Mouse (Mus musculus) limb, embryonic 11.5 days (tissue): ENCODE data around the gene Olfr613. TPM values are rescaled to one million over a fixed set of nuclear protein-coding genes. Genes with fewer than 3 reads are reported as not detected.
"Not testable (repeated sequence)": the region's sequence is repeated elsewhere in the genome, so short reads cannot be mapped to it uniquely, and the experiment has no call there.

Experiments
- ATAC-seq: fragments of 200-750 bp; cut with Nextera tagmentation; 2 replicates; pipeline ENCODE4 v1.8.0; 2017; ENCODE audit warnings: low read depth; ENCODE audit not compliant: insufficient number of reproducible peaks, low FRiP score, low TSS enrichment
- DNase-seq: peaks from one replicate; pipeline ENCODE4 v3.0.0-alpha.2; 2015; ENCODE audit warnings: low spot score
- H3K27ac ChIP-seq: fragments of 300-500 bp; sonication (generic); replicated peaks from 2 replicates; pipeline ENCODE4 v1.5.1; 2014; ENCODE audit warnings: low read depth, mild to moderate bottlenecking, low read length
- H3K27me3 ChIP-seq: fragments of 300-500 bp; sonication (generic); 2 replicates; pipeline ENCODE4 v1.6.1; 2014; ENCODE audit warnings: mild to moderate bottlenecking, low read length, mixed read lengths; ENCODE audit not compliant: control insufficient read depth, insufficient read depth
- H3K36me3 ChIP-seq: fragments of 300-500 bp; sonication (generic); 2 replicates; pipeline ENCODE4 v1.6.1; 2014; ENCODE audit warnings: mild to moderate bottlenecking, low read length, moderate library complexity, mixed read lengths; ENCODE audit not compliant: control insufficient read depth, insufficient read depth
- H3K4me1 ChIP-seq: fragments of 300-500 bp; sonication (generic); 2 replicates; pipeline ENCODE4 v1.6.1; 2014; ENCODE audit warnings: low read length, mixed read lengths; ENCODE audit not compliant: control insufficient read depth, insufficient read depth
- H3K4me2 ChIP-seq: fragments of 300-500 bp; sonication (generic); 2 replicates; pipeline ENCODE4 v1.6.1; 2014; ENCODE audit warnings: low read depth, mild to moderate bottlenecking, moderate library complexity; ENCODE audit not compliant: severe bottlenecking
- H3K4me3 ChIP-seq: fragments of 300-500 bp; sonication (generic); 2 replicates; pipeline ENCODE4 v1.5.1; 2014; ENCODE audit warnings: low read depth, low read length
- H3K9ac ChIP-seq: fragments of 300-500 bp; sonication (generic); 2 replicates; pipeline ENCODE4 v1.6.1; 2014; ENCODE audit warnings: mild to moderate bottlenecking, low read length
- H3K9me3 ChIP-seq: fragments of 300-500 bp; sonication (generic); 2 replicates; pipeline ENCODE4 v1.6.1; 2016; ENCODE audit warnings: low read length; ENCODE audit not compliant: control insufficient read depth
- WGBS: fragments of 180-500 bp; shearing (Covaris S2); extraction: QIAGEN DNeasy Blood & Tissue Kit; methylation state at CpG from one replicate; pipeline ENCODE4 v1.1.7; 2014; 5-methylcytosine and 5-hydroxymethylcytosine counted together
- polyA plus RNA-seq: library from polyadenylated mRNA; unstranded; fragments of >200 nt; fragmentation: Nextera tagmentation; extraction: Ambion mirVana; gene quantifications from 2 replicates; pipeline ENCODE4 v1.2.1, GENCODE M21; 2014

The Olfr613 gene
- not detected in 2 replicates for polyA plus RNA-seq

DNA sequence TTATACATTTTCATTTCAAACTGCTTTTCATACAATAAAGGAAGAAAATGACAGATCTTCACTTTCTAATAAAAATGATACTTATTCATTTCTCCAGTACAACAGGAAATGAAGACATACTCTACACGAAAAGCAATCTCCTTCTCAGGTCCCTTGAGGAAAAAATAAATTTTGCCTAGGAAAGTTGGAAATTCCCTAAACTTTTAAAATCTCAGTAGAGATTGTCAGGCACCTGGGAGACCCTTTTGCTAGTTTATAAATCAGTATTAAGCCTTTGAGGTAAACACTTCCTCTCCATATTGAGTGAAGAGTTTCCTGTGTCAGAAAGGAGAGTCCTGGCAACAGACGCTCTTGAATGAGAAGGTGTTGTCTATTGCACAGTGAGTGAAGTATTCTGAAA is at the start of gene Olfr613:
Gene Olfr613, plus strand, starts transcription at position 301 of the 400 bp plus-strand sequence.
- H3K9me3 ChIP-seq: no peaks in the 10 kb centered on the region
- H3K9ac ChIP-seq: no peak within 1 kb of the TSS
- H3K4me2 ChIP-seq: no peak within 1 kb of the TSS
- no peak within 1 kb of the TSS for H3K27ac ChIP-seq
- H3K27me3 ChIP-seq: no peaks in the 10 kb centered on the region
- no peaks in the 10 kb centered on the region for H3K36me3 ChIP-seq
- 81% methylated on average over 2 of the region's 2 CpGs for WGBS
- H3K4me1 ChIP-seq: no peaks in the 10 kb centered on the region
- no peak within 1 kb of the TSS for H3K4me3 ChIP-seq
- DNase-seq (no peak), ATAC-seq (no peak)

GRCm38 (mm10) chr7:103512022-103512421 is 35.9 kb upstream of the Olfr613 start, which contains the start of gene Olfr610:
Gene Olfr610, minus strand, starts transcription at chr7:103512122.
- no peak within 1 kb of the TSS for H3K4me2 ChIP-seq
- no peak for ATAC-seq
- H3K4me3 ChIP-seq: no peak within 1 kb of the TSS
- no peaks in the 10 kb centered on the region for H3K4me1 ChIP-seq
- H3K9ac ChIP-seq: no peak within 1 kb of the TSS
- 92% methylated on average over 2 of the region's 2 CpGs for WGBS
- H3K27ac ChIP-seq: no peak within 1 kb of the TSS
- H3K9me3 ChIP-seq: no peaks in the 10 kb centered on the region
- no peaks in the 10 kb centered on the region for H3K27me3 ChIP-seq
- DNase-seq: no peak
- H3K36me3 ChIP-seq: no peaks in the 10 kb centered on the region

- not testable (repeated sequence) for H3K9ac ChIP-seq, ATAC-seq, H3K9me3 ChIP-seq, H3K27ac ChIP-seq, H3K27me3 ChIP-seq, H3K4me2 ChIP-seq, H3K4me1 ChIP-seq, H3K4me3 ChIP-seq, DNase-seq, H3K36me3 ChIP-seq
- WGBS: 74% methylated on average over 1 of the region's 1 CpGs
Observed at GRCm38 (mm10) chr7:103520746-103521145, 27.1 kb upstream of the Olfr613 start, which contains the start of gene Olfr611. Gene Olfr611, minus strand, starts transcription at chr7:103520846.

DNA sequence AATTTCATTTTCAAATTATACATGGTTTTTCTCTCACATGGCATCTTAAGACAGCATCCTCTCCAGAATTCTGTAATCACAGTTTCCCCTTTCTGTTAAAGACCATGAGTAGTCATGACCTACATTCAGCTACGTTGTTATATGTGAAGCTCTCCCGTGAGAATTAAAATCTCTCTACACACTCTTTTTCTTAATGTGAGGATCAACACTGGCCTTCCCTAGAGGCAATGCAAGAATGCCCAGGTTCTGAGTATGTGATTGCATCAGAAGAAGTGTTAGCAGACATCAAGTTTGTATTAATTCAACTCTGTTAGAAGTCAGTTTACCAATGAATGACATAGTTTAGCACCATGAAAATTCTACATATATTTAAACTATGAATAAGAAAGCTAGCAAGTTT is 5.3 kb upstream of the Olfr613 start, which contains the start of gene Olfr612:
Gene Olfr612, minus strand, starts transcription at position 101 of the 400 bp plus-strand sequence.
- not testable (repeated sequence) for H3K4me3 ChIP-seq, ATAC-seq, H3K27me3 ChIP-seq, DNase-seq, H3K4me2 ChIP-seq, H3K4me1 ChIP-seq, H3K9me3 ChIP-seq, H3K27ac ChIP-seq, H3K36me3 ChIP-seq, H3K9ac ChIP-seq
- 83% methylated on average over 2 of the region's 2 CpGs for WGBS

GRCm38 (mm10) chr7:103555779-103556178 is 7.9 kb downstream of the Olfr613 start, which contains the start of gene Olfr615:
Gene Olfr615, plus strand, starts transcription at chr7:103556079.
- no peaks in the 10 kb centered on the region for H3K9me3 ChIP-seq
- no peak within 1 kb of the TSS for H3K27ac ChIP-seq
- no peaks in the 10 kb centered on the region for H3K4me1 ChIP-seq
- no peaks in the 10 kb centered on the region for H3K27me3 ChIP-seq
- H3K36me3 ChIP-seq: no peaks in the 10 kb centered on the region
- 88% methylated on average over 2 of the region's 2 CpGs for whole genome bisulfite sequencing
- DNase-seq (no peak), ATAC-seq (no peak)
- H3K9ac ChIP-seq: no peak within 1 kb of the TSS
- no peak within 1 kb of the TSS for H3K4me2 ChIP-seq
- H3K4me3 ChIP-seq: no peak within 1 kb of the TSS

- H3K4me1 ChIP-seq: no peaks in the 10 kb centered on the region
- H3K9ac ChIP-seq: no peak within 1 kb of the TSS
- ATAC-seq (no peak), DNase-seq (no peak)
- H3K27me3 ChIP-seq: no peaks in the 10 kb centered on the region
- no peaks in the 10 kb centered on the region for H3K9me3 ChIP-seq
- H3K4me2 ChIP-seq: no peak within 1 kb of the TSS
- H3K27ac ChIP-seq: no peak within 1 kb of the TSS
- WGBS: 89% methylated on average over 3 of the region's 3 CpGs
- H3K4me3 ChIP-seq: no peak within 1 kb of the TSS
- H3K36me3 ChIP-seq: no peaks in the 10 kb centered on the region
Observed at GRCm38 (mm10) chr7:103569043-103569442, 21.2 kb downstream of the Olfr613 start, which contains the start of gene Olfr616. Gene Olfr616, minus strand, starts transcription at chr7:103569143.

- Histone ChIP-seq H3K4me2 (no peak within 1 kb of the TSS), H3K4me3 (no peak within 1 kb of the TSS), H3K9ac (no peak within 1 kb of the TSS), H3K9me3 (no peaks in the 10 kb centered on the region), H3K27me3 (no peaks in the 10 kb centered on the region), H3K36me3 (no peaks in the 10 kb centered on the region), H3K27ac (no peak within 1 kb of the TSS), H3K4me1 (no peaks in the 10 kb centered on the region)
- 89% methylated on average over 1 of the region's 1 CpGs for WGBS
- no peak for ATAC-seq
- DNase-seq: no peak
Observed at GRCm38 (mm10) chr7:103572761-103573160, 24.9 kb downstream of the Olfr613 start, which contains the start of gene Olfr617. Gene Olfr617, plus strand, starts transcription at chr7:103573061.

DNA sequence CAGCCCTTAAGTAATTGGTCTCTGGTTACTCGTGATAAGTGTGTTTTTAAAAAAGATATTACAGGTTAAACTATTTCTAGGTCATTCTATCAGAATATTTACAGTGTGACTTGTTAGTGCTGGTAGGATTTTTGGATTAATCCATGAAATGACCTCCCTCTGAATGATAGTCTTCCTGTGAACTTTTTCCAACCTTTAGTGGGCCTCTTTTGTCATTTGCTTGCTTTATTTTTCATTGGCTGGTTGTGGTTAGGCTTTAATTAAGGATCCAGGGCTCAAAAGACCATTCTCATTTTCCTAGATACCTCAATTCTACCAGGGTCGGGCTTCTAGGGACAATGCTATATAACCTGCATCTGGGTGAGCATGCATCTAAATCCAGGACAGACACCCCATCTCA is 41.9 kb downstream of the Olfr613 start, which contains the start of gene Olfr618:
Gene Olfr618, plus strand, starts transcription at position 301 of the 400 bp plus-strand sequence.
- 57% methylated on average over 2 of the region's 2 CpGs for WGBS
- no peak within 1 kb of the TSS for H3K9ac ChIP-seq
- ATAC-seq (no peak), DNase-seq (no peak)
- no peaks in the 10 kb centered on the region for H3K9me3 ChIP-seq
- H3K4me2 ChIP-seq: no peak within 1 kb of the TSS
- H3K27me3 ChIP-seq: no peaks in the 10 kb centered on the region
- H3K4me3 ChIP-seq: no peak within 1 kb of the TSS
- H3K4me1 ChIP-seq: no peaks in the 10 kb centered on the region
- no peak within 1 kb of the TSS for H3K27ac ChIP-seq
- no peaks in the 10 kb centered on the region for H3K36me3 ChIP-seq

GRCm38 (mm10) chr7:103600275-103600674 is 52.4 kb downstream of the Olfr613 start, which contains the start of gene Olfr619:
Gene Olfr619, plus strand, starts transcription at chr7:103600575.
- no peak for ATAC-seq

More at GRCm38 (mm10) chr7:103600275-103600674, 52.4 kb downstream of the Olfr613 start, which contains the start of gene Olfr619:
- DNase-seq: no peak
- Histone ChIP-seq H3K27ac (no peak within 1 kb of the TSS), H3K36me3 (no peaks in the 10 kb centered on the region), H3K9ac (no peak within 1 kb of the TSS), H3K4me1 (no peaks in the 10 kb centered on the region), H3K4me3 (no peak within 1 kb of the TSS), H3K9me3 (no peaks in the 10 kb centered on the region), H3K27me3 (no peaks in the 10 kb centered on the region), H3K4me2 (no peak within 1 kb of the TSS)
